Mouse (Mus musculus) liver, embryonic 14.5 days (tissue): ENCODE results near the gene Magix. TPM values are rescaled to one million over a fixed set of nuclear protein-coding genes. Genes with fewer than 3 reads are reported as not detected.

Experiments
- ATAC-seq: fragments of 200-750 bp; cut with Nextera tagmentation; 2 replicates; pipeline ENCODE4 v1.8.0; 2017; ENCODE audit warnings: moderate number of reproducible peaks, mild to moderate bottlenecking, moderate library complexity; ENCODE audit not compliant: insufficient read depth
- DNase-seq, 3 experiments: peaks; one replicate each; pipeline ENCODE4 v3.0.0-alpha.2; 2012 to 2013; ENCODE audit warnings: low read depth in 3 of 3, low spot score in 3 of 3
- H3K27ac ChIP-seq: fragments of 300-500 bp; sonication (generic); 2 replicates; pipeline ENCODE4 v1.5.1; 2014; ENCODE audit warnings: moderate library complexity, mild to moderate bottlenecking, control low read depth, inconsistent platforms
- H3K27me3 ChIP-seq: fragments of 300-500 bp; sonication (generic); 2 replicates; pipeline ENCODE4 v1.6.1; 2014; ENCODE audit warnings: mild to moderate bottlenecking, low read length, moderate library complexity; ENCODE audit not compliant: control insufficient read depth, insufficient read depth
- H3K36me3 ChIP-seq: fragments of 300-500 bp; sonication (generic); replicated peaks from 2 replicates; pipeline ENCODE4 v1.6.1; 2014; ENCODE audit warnings: low read depth; ENCODE audit not compliant: control insufficient read depth, insufficient read depth
- H3K4me1 ChIP-seq, 2 experiments: fragments of 200-500 bp in 1 of 2; fragments of 300-500 bp in 1 of 2; sonication (generic) in 1 of 2; replicated peaks; 2 replicates each; pipeline ENCODE4 v1.6.1; 2012 to 2014; ENCODE audit warnings: antibody characterized with exemption in 1 of 2, inconsistent platforms in 1 of 2, low read length in 1 of 2; ENCODE audit not compliant: control insufficient read depth in 2 of 2, insufficient read depth in 2 of 2
- H3K4me2 ChIP-seq: fragments of 300-500 bp; sonication (generic); 2 replicates; pipeline ENCODE4 v1.6.1; 2014; ENCODE audit warnings: low read depth, mild to moderate bottlenecking, control low read depth, moderate library complexity
- H3K4me3 ChIP-seq, 2 experiments: fragments of 200-500 bp in 1 of 2; fragments of 300-500 bp in 1 of 2; sonication (generic) in 1 of 2; 2 replicates each; pipeline ENCODE4 v1.5.1; 2012 to 2014; ENCODE audit warnings: low read depth in 2 of 2, low read length in 2 of 2, mild to moderate bottlenecking in 2 of 2, control low read depth in 1 of 2, inconsistent platforms in 1 of 2, moderate library complexity in 1 of 2; ENCODE audit not compliant: insufficient read depth in 1 of 2
- H3K9ac ChIP-seq: fragments of 300-500 bp; sonication (generic); replicated peaks from 2 replicates; pipeline ENCODE4 v1.6.1; 2014; ENCODE audit warnings: mild to moderate bottlenecking, control low read depth, moderate library complexity
- H3K9me3 ChIP-seq: fragments of 300-500 bp; sonication (generic); 2 replicates; pipeline ENCODE4 v1.6.1; 2016; ENCODE audit warnings: low read length, mixed read lengths; ENCODE audit not compliant: control insufficient read depth
- CTCF ChIP-seq: IDR thresholded peaks from 2 replicates; pipeline ENCODE4 v1.5.1; 2016; ENCODE audit warnings: antibody characterized with exemption, low read depth, control low read depth
- EP300 ChIP-seq: IDR thresholded peaks from 2 replicates; pipeline ENCODE4 v1.6.1; 2016; ENCODE audit warnings: antibody characterized with exemption, low read depth
- WGBS: fragments of 180-500 bp; shearing (Covaris S2); extraction: QIAGEN DNeasy Blood & Tissue Kit; methylation state at CpG from one replicate; pipeline ENCODE4 v1.1.7; 2014; ENCODE audit not compliant: insufficient replicate concordance; 5-methylcytosine and 5-hydroxymethylcytosine counted together
- polyA plus RNA-seq, 2 experiments: library from polyadenylated mRNA; depleted of rRNA in 1 of 2; stranded (reverse) in 1 of 2; unstranded in 1 of 2; fragments of >200 nt; fragmentation: Nextera tagmentation in 1 of 2; extraction: Ambion mirVana in 1 of 2; gene quantifications; 2 replicates each; pipeline versions ENCODE4 v1.2.1 to v1.2.3; 2012 to 2014

The Magix gene
- polyA plus RNA-seq, 2 experiments = 0.04 TPM; not detected in 1

GRCm38 (mm10) chrX:7639536-7640325 lies 41.3 kb downstream of the Magix start:
- Histone ChIP-seq H3K9me3 (no peaks in the 10 kb centered on the region), H3K4me1 (peaks cover 0 to 4% of the 10 kb centered on the region in 2 experiments; a peak in 2 of 4 replicates), H3K4me3 (no peak overlapping the region), H3K36me3 (no peaks in the 10 kb centered on the region), H3K27me3 (peaks cover 4% of the 10 kb centered on the region), H3K9ac (no peak overlapping the region), H3K27ac (no peak overlapping the region), H3K4me2 (no peak overlapping the region)
- ATAC-seq (no peak), DNase-seq (no peak)
- TF ChIP-seq EP300 = no peak
- TF ChIP-seq CTCF = no peak
- 15% methylated on average over 13 of the region's 13 CpGs for WGBS

- peak; percentile 89 for ATAC-seq
- H3K9me3 ChIP-seq = no peaks in the 10 kb centered on the region
- peak; percentile 54 to 61 (median 57) for DNase-seq
- no peak within 1 kb of the TSS for H3K27ac ChIP-seq
- peak within 1 kb of the TSS; percentile 27 to 33; a peak in 3 of 4 replicates for H3K4me3 ChIP-seq
- TF ChIP-seq CTCF (no peak), EP300 (no peak)
- H3K27me3 ChIP-seq = peaks cover 4% of the 10 kb centered on the region
- peaks cover 0 to 4% of the 10 kb centered on the region in 2 experiments; a peak in 2 of 4 replicates for H3K4me1 ChIP-seq
- H3K9ac ChIP-seq = 0 out of 2 replicates have a peak within 1 kb of the TSS, but pooled peaks have one; percentile 18
- peak within 1 kb of the TSS; percentile 64 for H3K4me2 ChIP-seq
- 13% methylated on average over 33 of the region's 42 CpGs for WGBS
- H3K36me3 ChIP-seq = no peaks in the 10 kb centered on the region
These were observed 42.5 kb downstream of the Magix start, which contains the start of gene Syp for GRCm38 (mm10) chrX:7638401-7639091. Syp (plus strand) TSS chrX:7638471.

GRCm38 (mm10) chrX:7635101-7635500 lies 46.0 kb downstream of the Magix start:
- DNase-seq (no peak), ATAC-seq (no peak)
- Histone ChIP-seq H3K9ac (no peak overlapping the region), H3K4me3 (no peak overlapping the region), H3K27ac (no peak overlapping the region), H3K27me3 (peaks cover 4% of the 10 kb centered on the region), H3K4me2 (no peak overlapping the region), H3K36me3 (no peaks in the 10 kb centered on the region), H3K9me3 (no peaks in the 10 kb centered on the region), H3K4me1 (peaks cover 0 to 2% of the 10 kb centered on the region in 2 experiments; a peak in 2 of 4 replicates)
- WGBS = 33% methylated on average over 3 of the region's 3 CpGs
- TF ChIP-seq EP300 (no peak), CTCF (no peak)

GRCm38 (mm10) chrX:7632560-7632959 lies 48.5 kb downstream of the Magix start:
- no peak for TF ChIP-seq EP300
- TF ChIP-seq CTCF = no peak
- Histone ChIP-seq H3K9me3 (no peaks in the 10 kb centered on the region), H3K4me3 (no peak overlapping the region), H3K27ac (no peak overlapping the region), H3K4me1 (no peaks in the 10 kb centered on the region), H3K4me2 (no peak overlapping the region), H3K36me3 (no peaks in the 10 kb centered on the region), H3K9ac (no peak overlapping the region), H3K27me3 (no peaks in the 10 kb centered on the region)
- ATAC-seq (no peak), DNase-seq (no peak)
- WGBS = 63% methylated on average over 6 of the region's 6 CpGs

Other genes with a start within 250 kb of the Magix start
- not detected in 2 replicates for gene Foxp3, start 107.6 kb downstream of the Magix start, polyA plus RNA-seq (2012; rRNA removed)
- gene Foxp3, start 107.6 kb downstream of the Magix start, polyA plus RNA-seq (2014; fragmentation: Nextera tagmentation; extraction: Ambion mirVana) = not detected in 2 replicates
- gene Ppp1r3f, start 107.0 kb downstream of the Magix start, polyA plus RNA-seq (2012; rRNA removed) = 0.42 and 0.56 TPM in 2 replicates
- 0.06 TPM in 2 replicates for gene Ppp1r3f, start 107.0 kb downstream of the Magix start, polyA plus RNA-seq (2014; fragmentation: Nextera tagmentation; extraction: Ambion mirVana)
- 9.0 TPM in 2 replicates for gene Ccdc22, start 75.7 kb downstream of the Magix start, polyA plus RNA-seq (2012; rRNA removed)
- gene Ccdc22, start 75.7 kb downstream of the Magix start, polyA plus RNA-seq (2014; fragmentation: Nextera tagmentation; extraction: Ambion mirVana) = 16.7 and 19.0 TPM in 2 replicates
- gene Cacna1f, start 74.2 kb downstream of the Magix start, polyA plus RNA-seq (2012; rRNA removed) = 0.04 and 0.06 TPM in 2 replicates
- 0.03 and 0.11 TPM in 2 replicates for gene Cacna1f, start 74.2 kb downstream of the Magix start, polyA plus RNA-seq (2014; fragmentation: Nextera tagmentation; extraction: Ambion mirVana)
- gene Syp, start 42.8 kb downstream of the Magix start, polyA plus RNA-seq (2012; rRNA removed) = 0.34 and 0.39 TPM in 2 replicates
- 0.05 and 0.25 TPM in 2 replicates for gene Syp, start 42.8 kb downstream of the Magix start, polyA plus RNA-seq (2014; fragmentation: Nextera tagmentation; extraction: Ambion mirVana)
- gene Prickle3, start 24.0 kb downstream of the Magix start, polyA plus RNA-seq (2012; rRNA removed) = 1.2 and 1.3 TPM in 2 replicates
- gene Prickle3, start 24.0 kb downstream of the Magix start, polyA plus RNA-seq (2014; fragmentation: Nextera tagmentation; extraction: Ambion mirVana) = 0.34 and 1.0 TPM in 2 replicates
- 27.3 and 43.1 TPM in 2 replicates for gene Plp2, start 9.9 kb downstream of the Magix start, polyA plus RNA-seq (2012; rRNA removed)
- 29.0 and 31.0 TPM in 2 replicates for gene Plp2, start 9.9 kb downstream of the Magix start, polyA plus RNA-seq (2014; fragmentation: Nextera tagmentation; extraction: Ambion mirVana)
- gene Gpkow, start 15.9 kb upstream of the Magix start, polyA plus RNA-seq (2012; rRNA removed) = 4.4 and 7.0 TPM in 2 replicates
- gene Gpkow, start 15.9 kb upstream of the Magix start, polyA plus RNA-seq (2014; fragmentation: Nextera tagmentation; extraction: Ambion mirVana) = 12.6 and 14.6 TPM in 2 replicates
- 11.8 and 12.1 TPM in 2 replicates for gene Wdr45, start 33.1 kb upstream of the Magix start, polyA plus RNA-seq (2012; rRNA removed)
- 7.5 and 10.0 TPM in 2 replicates for gene Wdr45, start 33.1 kb upstream of the Magix start, polyA plus RNA-seq (2014; fragmentation: Nextera tagmentation; extraction: Ambion mirVana)
- 0.09 and 0.18 TPM in 2 replicates for gene Gm45208, start 41.0 kb upstream of the Magix start, polyA plus RNA-seq (2012; rRNA removed)
- not detected in 2 replicates for gene Gm45208, start 41.0 kb upstream of the Magix start, polyA plus RNA-seq (2014; fragmentation: Nextera tagmentation; extraction: Ambion mirVana)
- 4.3 and 5.7 TPM in 2 replicates for gene Praf2, start 47.2 kb upstream of the Magix start, polyA plus RNA-seq (2012; rRNA removed)
- 4.0 and 6.6 TPM in 2 replicates for gene Praf2, start 47.2 kb upstream of the Magix start, polyA plus RNA-seq (2014; fragmentation: Nextera tagmentation; extraction: Ambion mirVana)
- gene Ccdc120, start 69.7 kb upstream of the Magix start, polyA plus RNA-seq (2012; rRNA removed) = 1.4 and 2.0 TPM in 2 replicates
- gene Ccdc120, start 69.7 kb upstream of the Magix start, polyA plus RNA-seq (2014; fragmentation: Nextera tagmentation; extraction: Ambion mirVana) = 1.5 and 2.3 TPM in 2 replicates
- gene Tfe3, start 81.3 kb upstream of the Magix start, polyA plus RNA-seq (2012; rRNA removed) = 4.6 and 4.7 TPM in 2 replicates
- gene Tfe3, start 81.3 kb upstream of the Magix start, polyA plus RNA-seq (2014; fragmentation: Nextera tagmentation; extraction: Ambion mirVana) = 5.7 and 7.3 TPM in 2 replicates
- gene Gripap1, start 108.5 kb upstream of the Magix start, polyA plus RNA-seq (2012; rRNA removed) = 23.3 and 31.3 TPM in 2 replicates
- gene Gripap1, start 108.5 kb upstream of the Magix start, polyA plus RNA-seq (2014; fragmentation: Nextera tagmentation; extraction: Ambion mirVana) = 17.7 and 19.7 TPM in 2 replicates
- gene Kcnd1, start 141.0 kb upstream of the Magix start, polyA plus RNA-seq (2012; rRNA removed) = 0.37 and 0.43 TPM in 2 replicates
- gene Kcnd1, start 141.0 kb upstream of the Magix start, polyA plus RNA-seq (2014; fragmentation: Nextera tagmentation; extraction: Ambion mirVana) = 0.19 TPM in 2 replicates
- 30.0 and 30.4 TPM in 2 replicates for gene Otud5, start 160.1 kb upstream of the Magix start, polyA plus RNA-seq (2012; rRNA removed)
- 26.9 and 28.8 TPM in 2 replicates for gene Otud5, start 160.1 kb upstream of the Magix start, polyA plus RNA-seq (2014; fragmentation: Nextera tagmentation; extraction: Ambion mirVana)
- 2.8 and 2.9 TPM in 2 replicates for gene Pim2, start 197.0 kb upstream of the Magix start, polyA plus RNA-seq (2012; rRNA removed)
- 2.3 and 2.4 TPM in 2 replicates for gene Pim2, start 197.0 kb upstream of the Magix start, polyA plus RNA-seq (2014; fragmentation: Nextera tagmentation; extraction: Ambion mirVana)
- 13.1 and 13.6 TPM in 2 replicates for gene Slc35a2, start 202.8 kb upstream of the Magix start, polyA plus RNA-seq (2012; rRNA removed)
- gene Slc35a2, start 202.8 kb upstream of the Magix start, polyA plus RNA-seq (2014; fragmentation: Nextera tagmentation; extraction: Ambion mirVana) = 6.6 and 6.7 TPM in 2 replicates
- 27.3 and 41.4 TPM in 2 replicates for gene Pqbp1, start 218.0 kb upstream of the Magix start, polyA plus RNA-seq (2012; rRNA removed)
- gene Pqbp1, start 218.0 kb upstream of the Magix start, polyA plus RNA-seq (2014; fragmentation: Nextera tagmentation; extraction: Ambion mirVana) = 28.4 and 28.5 TPM in 2 replicates
- 18.2 and 18.6 TPM in 2 replicates for gene Timm17b, start 218.1 kb upstream of the Magix start, polyA plus RNA-seq (2012; rRNA removed)
- 105 and 109 TPM in 2 replicates for gene Timm17b, start 218.1 kb upstream of the Magix start, polyA plus RNA-seq (2014; fragmentation: Nextera tagmentation; extraction: Ambion mirVana)
- not detected in 2 replicates for gene Gm10491, start 226.6 kb upstream of the Magix start, polyA plus RNA-seq (2012; rRNA removed)
- not detected in 2 replicates for gene Gm10491, start 226.6 kb upstream of the Magix start, polyA plus RNA-seq (2014; fragmentation: Nextera tagmentation; extraction: Ambion mirVana)
- gene Gm10490, start 228.3 kb upstream of the Magix start, polyA plus RNA-seq (2012; rRNA removed) = not detected in 2 replicates
- gene Gm10490, start 228.3 kb upstream of the Magix start, polyA plus RNA-seq (2014; fragmentation: Nextera tagmentation; extraction: Ambion mirVana) = not detected in 2 replicates
- gene Pcsk1n, start 238.6 kb upstream of the Magix start, polyA plus RNA-seq (2012; rRNA removed) = 0.19 TPM in 1 of 2 replicates, not detected in the other
- gene Pcsk1n, start 238.6 kb upstream of the Magix start, polyA plus RNA-seq (2014; fragmentation: Nextera tagmentation; extraction: Ambion mirVana) = 0.08 TPM in 1 of 2 replicates, not detected in the other
- gene Eras, start 247.4 kb upstream of the Magix start, polyA plus RNA-seq (2012; rRNA removed) = 0.05 TPM in 1 of 2 replicates, not detected in the other
- not detected in 2 replicates for gene Eras, start 247.4 kb upstream of the Magix start, polyA plus RNA-seq (2014; fragmentation: Nextera tagmentation; extraction: Ambion mirVana)